Mouse (Mus musculus) midbrain, embryonic 10.5 days (tissue): Measurements from ENCODE around the gene Ngfr. TPM values are rescaled to one million over a fixed set of nuclear protein-coding genes. Genes with fewer than 3 reads are reported as not detected.
A peak's percentile ranks its signal among the peaks of the same experiment; 100 is the strongest.

Experiments used
- DNase-seq: peaks from one replicate; pipeline ENCODE4 v3.0.0-alpha.2; 2017; ENCODE audit warnings: low spot score
- H3K27ac ChIP-seq: fragments of 300-500 bp; sonication (generic); replicated peaks from 2 replicates; pipeline ENCODE4 v1.5.1; 2016; ENCODE audit warnings: mild to moderate bottlenecking
- H3K27me3 ChIP-seq: fragments of 300-500 bp; sonication (generic); 2 replicates; pipeline ENCODE4 v1.6.1; 2016; ENCODE audit warnings: low read depth, mild to moderate bottlenecking; ENCODE audit not compliant: poor library complexity, severe bottlenecking
- H3K36me3 ChIP-seq: fragments of 300-500 bp; sonication (generic); 2 replicates; pipeline ENCODE4 v1.6.1; 2016; ENCODE audit warnings: mild to moderate bottlenecking, moderate library complexity
- H3K4me1 ChIP-seq: fragments of 300-500 bp; sonication (generic); 2 replicates; pipeline ENCODE4 v1.6.1; 2016
- H3K4me3 ChIP-seq: fragments of 300-500 bp; sonication (generic); 2 replicates; pipeline ENCODE4 v1.5.1; 2016; ENCODE audit warnings: mild to moderate bottlenecking, moderate library complexity
- H3K9me3 ChIP-seq: fragments of 300-500 bp; sonication (generic); replicated peaks from 2 replicates; pipeline ENCODE4 v1.6.1; 2016; ENCODE audit warnings: mild to moderate bottlenecking
- WGBS: fragments of 180-500 bp; shearing (Covaris S2); methylation state at CpG from one replicate; pipeline ENCODE4 v1.1.7; 2016; 5-methylcytosine and 5-hydroxymethylcytosine counted together
- polyA plus RNA-seq: library from polyadenylated mRNA; unstranded; fragments of >200 nt; fragmentation: Nextera tagmentation; extraction: Ambion mirVana; gene quantifications from 2 replicates; pipeline ENCODE4 v1.2.1, GENCODE M21; 2016

The Ngfr gene
- polyA plus RNA-seq, 1 experiment from 2014 or later: 17.9 TPM

- H3K9me3 ChIP-seq: no peaks in the 10 kb centered on the region
- H3K27ac ChIP-seq: peak overlapping the region; percentile 84
- H3K4me3 ChIP-seq: peak overlapping the region; percentile 48
- peak; percentile 88 for DNase-seq
- H3K27me3 ChIP-seq: peaks cover 66% of the 10 kb centered on the region
- 5% methylated on average over 27 of the region's 27 CpGs for WGBS
- peaks cover 52% of the 10 kb centered on the region for H3K4me1 ChIP-seq
- H3K36me3 ChIP-seq: no peaks in the 10 kb centered on the region
These were observed 67.0 kb downstream of the Ngfr start for GRCm38 (mm10) chr11:95520456-95521072.

GRCm38 (mm10) chr11:95519996-95520395 is 67.5 kb downstream of the Ngfr start:
- H3K4me3 ChIP-seq: peak overlapping the region; percentile 48; the same call in 1 of the 2 replicates
- H3K4me1 ChIP-seq: peaks cover 58% of the 10 kb centered on the region
- peak overlapping the region; percentile 84 for H3K27ac ChIP-seq
- H3K27me3 ChIP-seq: peaks cover 71% of the 10 kb centered on the region
- H3K36me3 ChIP-seq: no peaks in the 10 kb centered on the region
- no peak for DNase-seq
- WGBS: 42% methylated on average over 3 of the region's 3 CpGs
- H3K9me3 ChIP-seq: no peaks in the 10 kb centered on the region

- H3K9me3 ChIP-seq: no peaks in the 10 kb centered on the region
- H3K27ac ChIP-seq: peak overlapping the region; percentile 84
- peaks cover 65% of the 10 kb centered on the region for H3K4me1 ChIP-seq
- 71% methylated on average over 10 of the region's 10 CpGs for WGBS
- peaks cover 78% of the 10 kb centered on the region for H3K27me3 ChIP-seq
- H3K36me3 ChIP-seq: no peaks in the 10 kb centered on the region
- DNase-seq: no peak
- H3K4me3 ChIP-seq: peak overlapping the region; percentile 11; the same call in 1 of the 2 replicates
These were observed 68.2 kb downstream of the Ngfr start for GRCm38 (mm10) chr11:95519299-95519698.

Other genes with a start within 250 kb of the Ngfr start
- gene Slc35b1, start 203.0 kb downstream of the Ngfr start, polyA plus RNA-seq: 123 and 131 TPM in 2 replicates
- 170 and 198 TPM in 2 replicates for gene Spop, start 173.7 kb downstream of the Ngfr start, polyA plus RNA-seq
- gene Nxph3, start 73.2 kb downstream of the Ngfr start, polyA plus RNA-seq: 0.68 and 0.78 TPM in 2 replicates
- gene Phb, start 79.2 kb upstream of the Ngfr start, polyA plus RNA-seq: 227 and 251 TPM in 2 replicates
- gene Zfp652, start 124.9 kb upstream of the Ngfr start, polyA plus RNA-seq: 13.7 and 17.8 TPM in 2 replicates
- 0.93 and 1.4 TPM in 2 replicates for gene B130006D01Rik, start 135.9 kb upstream of the Ngfr start, polyA plus RNA-seq
- 0.30 TPM in 1 of 2 replicates, not detected in the other for gene Phospho1, start 236.8 kb upstream of the Ngfr start, polyA plus RNA-seq
- gene Gngt2, start 249.5 kb upstream of the Ngfr start, polyA plus RNA-seq: 4.4 and 6.1 TPM in 2 replicates